Mouse (Mus musculus) gastrocnemius, postnatal 4 days (tissue): ENCODE results near the gene Car3. TPM values are rescaled to one million over a fixed set of nuclear protein-coding genes. Genes with fewer than 3 reads are reported as not detected.

ENCODE experiments used
- DNase-seq, 2 experiments: peaks; one replicate each; pipeline ENCODE4 v3.0.0; 2021 to 2022; ENCODE audit warnings: low spot score in 2 of 2, mixed read lengths in 2 of 2
- total RNA-seq, 2 experiments: library from RNA; stranded (reverse); gene quantifications; 2 replicates each; pipeline ENCODE4 v1.2.3; 2021

The Car3 gene
- total RNA-seq, 2 experiments from 2014 or later = 1,435 to 1,848 TPM

GRCm38 (mm10) chr3:14874402-14875040, 11.2 kb downstream of the Car3 start:
- no peak for DNase-seq

- no peak for DNase-seq
Measured at GRCm38 (mm10) chr3:14876325-14876918, 13.1 kb downstream of the Car3 start.

- DNase-seq = no peak
Measured at GRCm38 (mm10) chr3:14877251-14877909, 14.1 kb downstream of the Car3 start.

- DNase-seq = no peak
Measured at GRCm38 (mm10) chr3:14878749-14879223, 15.5 kb downstream of the Car3 start.

- no peak for DNase-seq
Measured at GRCm38 (mm10) chr3:14879293-14879692, 16.0 kb downstream of the Car3 start.

- DNase-seq = no peak
Measured at GRCm38 (mm10) chr3:14880277-14880676, 17.0 kb downstream of the Car3 start.

GRCm38 (mm10) chr3:14882005-14882404, 18.7 kb downstream of the Car3 start:
- no peak for DNase-seq

GRCm38 (mm10) chr3:14882756-14883155, 19.4 kb downstream of the Car3 start:
- no peak for DNase-seq

GRCm38 (mm10) chr3:14884826-14885225, 21.5 kb downstream of the Car3 start:
- DNase-seq = no peak

GRCm38 (mm10) chr3:14886102-14887098, 23.1 kb downstream of the Car3 start, which contains the start of gene Car2:
Gene Car2 (plus strand): TSS chr3:14886273.
- peak; percentile 45 to 65 for DNase-seq

- DNase-seq = no peak
Measured at GRCm38 (mm10) chr3:14887134-14887666, 23.9 kb downstream of the Car3 start.

- DNase-seq = no peak
Measured at GRCm38 (mm10) chr3:14887686-14888295, 24.5 kb downstream of the Car3 start.

GRCm38 (mm10) chr3:14888549-14888948, 25.2 kb downstream of the Car3 start:
- no peak for DNase-seq

GRCm38 (mm10) chr3:14889085-14889484, 25.8 kb downstream of the Car3 start:
- no peak for DNase-seq

GRCm38 (mm10) chr3:14889716-14890409, 26.6 kb downstream of the Car3 start:
- DNase-seq = no peak

- DNase-seq = no peak
Measured at GRCm38 (mm10) chr3:14892991-14893390, 29.7 kb downstream of the Car3 start.

GRCm38 (mm10) chr3:14893700-14894099, 30.4 kb downstream of the Car3 start:
- no peak for DNase-seq

- DNase-seq = no peak
Measured at GRCm38 (mm10) chr3:14895333-14895732, 32.0 kb downstream of the Car3 start.

GRCm38 (mm10) chr3:14897770-14898169, 34.5 kb downstream of the Car3 start:
- DNase-seq = no peak

GRCm38 (mm10) chr3:14903380-14903779, 40.1 kb downstream of the Car3 start:
- no peak for DNase-seq
